ENCODE assay signal across 7 mouse cellular contexts in genomic region chr9:82975342-82976215, GRCm38 (mm10). TPM values are rescaled to one million over a fixed set of nuclear protein-coding genes. Genes with fewer than 3 reads are reported as not detected.
DNase-seq lines count a peak whose midpoint lies in the region; ATAC-seq lines count a peak whose summit lies in the region.

Gene Phip (minus strand): TSS chr9:82975516.

- no peaks in the 10 kb centered on the region for H3K36me3 ChIP-seq in intestine, embryonic 14.5 days (ENCODE audit: control insufficient read depth, insufficient read depth, low read length)
- H3K36me3 ChIP-seq in midbrain, embryonic 10.5 days: peaks cover 10% of the 10 kb centered on the region

- WGBS in intestine, embryonic 14.5 days: under 1% methylated on average over 71 of the region's 79 CpGs
- WGBS in midbrain, embryonic 10.5 days: under 1% methylated on average over 68 of the region's 79 CpGs

- H3K9ac ChIP-seq in intestine, embryonic 14.5 days (ENCODE audit: low read length): peak within 1 kb of the TSS; percentile 97

- intact Hi-C loops in gastrocnemius, postnatal 14 days (cut with DNase I; ENCODE audit: low total_unique reads): no loop called here
- intact Hi-C loops in left cerebral cortex, postnatal 25 days (cut with DNase I): loop anchor here (1.0 to 5.0 kb wide), 7 partner anchors 65 to 622 kb away; partner anchors contain the start of gene Hmgn3

- H3K4me3 ChIP-seq in intestine, embryonic 14.5 days (ENCODE audit: low read depth, low read length): peak within 1 kb of the TSS; percentile 90
- peak within 1 kb of the TSS; percentile 92 for H3K4me3 ChIP-seq in midbrain, embryonic 10.5 days

- H3K4me2 ChIP-seq in intestine, embryonic 14.5 days (ENCODE audit: low read length): peak within 1 kb of the TSS; percentile 80

- no peaks in the 10 kb centered on the region for H3K27me3 ChIP-seq in intestine, embryonic 14.5 days (replicated peaks; ENCODE audit: control insufficient read depth, insufficient read depth, low read length)
- H3K27me3 ChIP-seq in midbrain, embryonic 10.5 days (ENCODE audit: low read depth, poor library complexity, severe bottlenecking): no peaks in the 10 kb centered on the region

- DNase-seq in adrenal gland, adult (ENCODE audit: inconsistent age in 2 of 2, low spot score in 1 of 2): peak; percentile 95 to 99
- peak; percentile 93 for DNase-seq in embryo, embryonic 10.5 days (ENCODE audit: low spot score)
- peak; percentile 94 for DNase-seq in gastrocnemius, postnatal 14 days
- DNase-seq in intestine, embryonic 14.5 days (ENCODE audit: low spot score): peak; percentile 98
- peak; percentile 93 to 96 for DNase-seq in left cerebral cortex, postnatal 25 days (ENCODE audit: low spot score in 2 of 2)
- DNase-seq in midbrain, embryonic 10.5 days (ENCODE audit: low spot score): peak; percentile 95
- DNase-seq in right cerebral cortex, postnatal 4 days: peak; percentile 97

- peaks cover 9% of the 10 kb centered on the region for H3K4me1 ChIP-seq in intestine, embryonic 14.5 days (replicated peaks; ENCODE audit: control insufficient read depth, insufficient read depth, low read length)
- peaks cover 34% of the 10 kb centered on the region for H3K4me1 ChIP-seq in midbrain, embryonic 10.5 days

- H3K9me3 ChIP-seq in intestine, embryonic 14.5 days (ENCODE audit: control insufficient read depth, low read length): no peaks in the 10 kb centered on the region
- H3K9me3 ChIP-seq in midbrain, embryonic 10.5 days (replicated peaks): no peaks in the 10 kb centered on the region

- H3K27ac ChIP-seq in intestine, embryonic 14.5 days (ENCODE audit: low read depth): peak within 1 kb of the TSS; percentile 96
- peak within 1 kb of the TSS; percentile 99 for H3K27ac ChIP-seq in midbrain, embryonic 10.5 days (replicated peaks)

- peak; percentile 86 for ATAC-seq in intestine, embryonic 14.5 days (replicated peaks; ENCODE audit: low FRiP score, low TSS enrichment, low read depth)

RNA-seq across cellular contexts. Expression of gene Phip, which starts in this region (rescaled TPM):
- 10 to 100 TPM; 23.3 to 23.7 TPM for total RNA-seq in gastrocnemius, postnatal 14 days (2021)
- 71.1 and 83.6 TPM in 2 replicates for polyA plus RNA-seq in intestine, embryonic 14.5 days (2014; fragmentation: Nextera tagmentation; extraction: Ambion mirVana)
- total RNA-seq in left cerebral cortex, postnatal 25 days (2021): 10 to 100 TPM; 67.2 to 80.6 TPM
- 116 and 122 TPM in 2 replicates for polyA plus RNA-seq in midbrain, embryonic 10.5 days (2016; fragmentation: Nextera tagmentation; extraction: Ambion mirVana)

Comparison
In these comparisons a context has a peak if more than half of its experiments do, and no peak if none do; other contexts are left out.
1. Peak in every context shown above with its lines: DNase-seq, ATAC-seq, H3K4me3 ChIP-seq and H3K27ac ChIP-seq.